Mouse (Mus musculus): ENCODE measurements around the gene Dnaja2. TPM values are rescaled to one million over a fixed set of nuclear protein-coding genes. Genes with fewer than 3 reads are reported as not detected.

Gene Dnaja2
- total and polyA plus RNA-seq, 2 experiments from 2014 or later = 72.3 to 161 TPM

GRCm38 (mm10) chr8:85500955-85501685 lies 54.0 kb downstream of the Dnaja2 start:
- Histone ChIP-seq H3K9me3 (replicated peaks; ENCODE audit: control insufficient read depth, low read length) (no peaks in the 10 kb centered on the region), H3K4me3 (ENCODE audit: low read depth, low read length) (no peak overlapping the region), H3K4me1 (ENCODE audit: control insufficient read depth, insufficient read depth) (peaks cover 6% of the 10 kb centered on the region), H3K27me3 (ENCODE audit: control insufficient read depth, insufficient read depth, low read length) (no peaks in the 10 kb centered on the region), H3K4me2 (ENCODE audit: low read depth, low read length) (no peak overlapping the region), H3K9ac (replicated peaks; ENCODE audit: low read depth, low read length) (no peak overlapping the region), H3K27ac (ENCODE audit: low read depth) (peak overlapping the region; percentile 25; the same call in 1 of the 2 replicates), H3K36me3 (replicated peaks; ENCODE audit: control insufficient read depth, insufficient read depth, low read length) (no peaks in the 10 kb centered on the region)
- DNase-seq (ENCODE audit: low spot score) (peak; percentile 73), ATAC-seq (ENCODE audit: insufficient read depth, low read depth) (peak; percentile 75)
- 60% methylated on average over 11 of the region's 11 CpGs for WGBS
- TF ChIP-seq EP300 (IDR thresholded peaks at IDR 0.05; ENCODE audit: low read depth) = no peak
- no peak for TF ChIP-seq CTCF (IDR thresholded peaks at IDR 0.05; ENCODE audit: low read depth)

- TF ChIP-seq EP300 (IDR thresholded peaks at IDR 0.05; ENCODE audit: low read depth) (no peak), CTCF (IDR thresholded peaks at IDR 0.05; ENCODE audit: low read depth) (no peak)
- peaks cover 6% of the 10 kb centered on the region for H3K4me1 ChIP-seq (ENCODE audit: control insufficient read depth, insufficient read depth)
- no peak for DNase-seq (ENCODE audit: low spot score)
- H3K9ac ChIP-seq (replicated peaks; ENCODE audit: low read depth, low read length) = no peak overlapping the region
- no peak overlapping the region for H3K4me2 ChIP-seq (ENCODE audit: low read depth, low read length)
- H3K27ac ChIP-seq (ENCODE audit: low read depth) = peak overlapping the region; percentile 25; the same call in 1 of the 2 replicates
- WGBS = 69% methylated on average over 10 of the region's 10 CpGs
- no peak for ATAC-seq (ENCODE audit: insufficient read depth, low read depth)
- no peaks in the 10 kb centered on the region for H3K36me3 ChIP-seq (replicated peaks; ENCODE audit: control insufficient read depth, insufficient read depth, low read length)
- H3K4me3 ChIP-seq (ENCODE audit: low read depth, low read length) = no peak overlapping the region
- H3K9me3 ChIP-seq (replicated peaks; ENCODE audit: control insufficient read depth, low read length) = no peaks in the 10 kb centered on the region
- H3K27me3 ChIP-seq (ENCODE audit: control insufficient read depth, insufficient read depth, low read length) = no peaks in the 10 kb centered on the region
Measured at GRCm38 (mm10) chr8:85500460-85500859, 54.7 kb downstream of the Dnaja2 start.

GRCm38 (mm10) chr8:85498577-85498976 lies 56.6 kb downstream of the Dnaja2 start:
- H3K27ac ChIP-seq (ENCODE audit: low read depth) = no peak overlapping the region
- ATAC-seq (ENCODE audit: insufficient read depth, low read depth) = no peak
- no peak overlapping the region for H3K4me2 ChIP-seq (ENCODE audit: low read depth, low read length)
- no peak overlapping the region for H3K4me3 ChIP-seq (ENCODE audit: low read depth, low read length)
- no peak for DNase-seq (ENCODE audit: low spot score)
- H3K27me3 ChIP-seq (ENCODE audit: control insufficient read depth, insufficient read depth, low read length) = no peaks in the 10 kb centered on the region
- peaks cover 6% of the 10 kb centered on the region for H3K4me1 ChIP-seq (ENCODE audit: control insufficient read depth, insufficient read depth)
- H3K9ac ChIP-seq (replicated peaks; ENCODE audit: low read depth, low read length) = no peak overlapping the region
- no peaks in the 10 kb centered on the region for H3K9me3 ChIP-seq (replicated peaks; ENCODE audit: control insufficient read depth, low read length)
- WGBS = 56% methylated on average over 2 of the region's 2 CpGs
- TF ChIP-seq EP300 (IDR thresholded peaks at IDR 0.05; ENCODE audit: low read depth) (no peak), CTCF (IDR thresholded peaks at IDR 0.05; ENCODE audit: low read depth) (no peak)
- no peaks in the 10 kb centered on the region for H3K36me3 ChIP-seq (replicated peaks; ENCODE audit: control insufficient read depth, insufficient read depth, low read length)

- no peak for ATAC-seq (ENCODE audit: insufficient read depth, low read depth)
Measured at GRCm38 (mm10) chr8:85496778-85497177, 58.4 kb downstream of the Dnaja2 start.

GRCm38 (mm10) chr8:85496125-85496524 lies 59.0 kb downstream of the Dnaja2 start:
- no peaks in the 10 kb centered on the region for H3K9me3 ChIP-seq (replicated peaks; ENCODE audit: control insufficient read depth, low read length)
- no peaks in the 10 kb centered on the region for H3K27me3 ChIP-seq (ENCODE audit: control insufficient read depth, insufficient read depth, low read length)
- no peaks in the 10 kb centered on the region for H3K36me3 ChIP-seq (replicated peaks; ENCODE audit: control insufficient read depth, insufficient read depth, low read length)
- H3K4me3 ChIP-seq (ENCODE audit: low read depth, low read length) = no peak overlapping the region
- H3K4me1 ChIP-seq (ENCODE audit: control insufficient read depth, insufficient read depth) = peaks cover 12% of the 10 kb centered on the region
- TF ChIP-seq CTCF (IDR thresholded peaks at IDR 0.05; ENCODE audit: low read depth) (no peak), EP300 (IDR thresholded peaks at IDR 0.05; ENCODE audit: low read depth) (no peak)
- DNase-seq (ENCODE audit: low spot score) = no peak
- H3K9ac ChIP-seq (replicated peaks; ENCODE audit: low read depth, low read length) = no peak overlapping the region
- H3K4me2 ChIP-seq (ENCODE audit: low read depth, low read length) = no peak overlapping the region
- WGBS = 70% methylated on average over 5 of the region's 5 CpGs
- H3K27ac ChIP-seq (ENCODE audit: low read depth) = no peak overlapping the region
- no peak for ATAC-seq (ENCODE audit: insufficient read depth, low read depth)

More at GRCm38 (mm10) chr8:85496778-85497177, 58.4 kb downstream of the Dnaja2 start:
- 84% methylated on average over 4 of the region's 4 CpGs for WGBS
- no peaks in the 10 kb centered on the region for H3K27me3 ChIP-seq (ENCODE audit: control insufficient read depth, insufficient read depth, low read length)
- H3K4me3 ChIP-seq (ENCODE audit: low read depth, low read length) = no peak overlapping the region
- H3K4me2 ChIP-seq (ENCODE audit: low read depth, low read length) = no peak overlapping the region
- H3K27ac ChIP-seq (ENCODE audit: low read depth) = no peak overlapping the region
- H3K36me3 ChIP-seq (replicated peaks; ENCODE audit: control insufficient read depth, insufficient read depth, low read length) = no peaks in the 10 kb centered on the region
- H3K4me1 ChIP-seq (ENCODE audit: control insufficient read depth, insufficient read depth) = peaks cover 16% of the 10 kb centered on the region
- H3K9me3 ChIP-seq (replicated peaks; ENCODE audit: control insufficient read depth, low read length) = no peaks in the 10 kb centered on the region
- no peak overlapping the region for H3K9ac ChIP-seq (replicated peaks; ENCODE audit: low read depth, low read length)
- TF ChIP-seq CTCF (IDR thresholded peaks at IDR 0.05; ENCODE audit: low read depth) (no peak), EP300 (IDR thresholded peaks at IDR 0.05; ENCODE audit: low read depth) (no peak)
- DNase-seq (ENCODE audit: low spot score) = no peak

All from heart, postnatal 0 days (tissue).